Mouse (Mus musculus) stomach, embryonic 16.5 days (tissue): ENCODE results near the gene Rab44. TPM values are rescaled to one million over a fixed set of nuclear protein-coding genes. Genes with fewer than 3 reads are reported as not detected.

ENCODE experiments used
- ATAC-seq: fragments of 200-750 bp; cut with Nextera tagmentation; 2 replicates; pipeline ENCODE4 v1.8.0; 2017; ENCODE audit warnings: moderate number of reproducible peaks, moderate TSS enrichment; ENCODE audit not compliant: insufficient read depth, low FRiP score
- H3K27ac ChIP-seq: fragments of 300-500 bp; sonication (generic); 2 replicates; pipeline ENCODE4 v1.5.1; 2014; ENCODE audit warnings: low read length
- H3K27me3 ChIP-seq: fragments of 300-500 bp; sonication (generic); 2 replicates; pipeline ENCODE4 v1.6.1; 2014; ENCODE audit warnings: low read length, control low read depth, mixed read lengths; ENCODE audit not compliant: control insufficient read depth, insufficient read depth
- H3K36me3 ChIP-seq: fragments of 300-500 bp; sonication (generic); 2 replicates; pipeline ENCODE4 v1.6.1; 2014; ENCODE audit warnings: low read length; ENCODE audit not compliant: control insufficient read depth, insufficient read depth
- H3K4me1 ChIP-seq: fragments of 300-500 bp; sonication (generic); 2 replicates; pipeline ENCODE4 v1.6.1; 2014; ENCODE audit warnings: low read length, control low read depth, mixed read lengths; ENCODE audit not compliant: control insufficient read depth, insufficient read depth
- H3K4me2 ChIP-seq: fragments of 300-500 bp; sonication (generic); 2 replicates; pipeline ENCODE4 v1.6.1; 2014; ENCODE audit warnings: low read depth, low read length, mixed read lengths
- H3K4me3 ChIP-seq: fragments of 300-500 bp; sonication (generic); replicated peaks from 2 replicates; pipeline ENCODE4 v1.5.1; 2014; ENCODE audit warnings: mild to moderate bottlenecking, low read length
- H3K9ac ChIP-seq: fragments of 300-500 bp; sonication (generic); 2 replicates; pipeline ENCODE4 v1.6.1; 2014; ENCODE audit warnings: low read length
- H3K9me3 ChIP-seq: fragments of 300-500 bp; sonication (generic); replicated peaks from 2 replicates; pipeline ENCODE4 v1.6.1; 2016; ENCODE audit warnings: low read length, control low read depth; ENCODE audit not compliant: control insufficient read depth
- WGBS: fragments of 180-500 bp; shearing (Covaris S2); extraction: QIAGEN DNeasy Blood & Tissue Kit; methylation state at CpG from one replicate; pipeline ENCODE4 v1.1.7; 2014; 5-methylcytosine and 5-hydroxymethylcytosine counted together
- polyA plus RNA-seq: library from polyadenylated mRNA; unstranded; fragments of >200 nt; fragmentation: Nextera tagmentation; extraction: Ambion mirVana; gene quantifications from 2 replicates; pipeline ENCODE4 v1.2.1, GENCODE M21; 2015

The Rab44 gene
- polyA plus RNA-seq, 1 experiment from 2014 or later: 4.1 TPM

- H3K4me1 ChIP-seq: peaks cover 18% of the 10 kb centered on the region
- no peaks in the 10 kb centered on the region for H3K36me3 ChIP-seq
- H3K27me3 ChIP-seq: no peaks in the 10 kb centered on the region
- H3K4me3 ChIP-seq: no peak overlapping the region
- 56% methylated on average over 12 of the region's 12 CpGs for WGBS
- H3K9me3 ChIP-seq: no peaks in the 10 kb centered on the region
- H3K9ac ChIP-seq: no peak overlapping the region
- peak overlapping the region; percentile 84 for H3K27ac ChIP-seq
- 0 out of 2 replicates have a peak overlapping the region, but pooled peaks have one; percentile 19 for H3K4me2 ChIP-seq
- ATAC-seq: peak; percentile 59
Measured at GRCm38 (mm10) chr17:29155355-29156135, 41.6 kb downstream of the Rab44 start.

DNA sequence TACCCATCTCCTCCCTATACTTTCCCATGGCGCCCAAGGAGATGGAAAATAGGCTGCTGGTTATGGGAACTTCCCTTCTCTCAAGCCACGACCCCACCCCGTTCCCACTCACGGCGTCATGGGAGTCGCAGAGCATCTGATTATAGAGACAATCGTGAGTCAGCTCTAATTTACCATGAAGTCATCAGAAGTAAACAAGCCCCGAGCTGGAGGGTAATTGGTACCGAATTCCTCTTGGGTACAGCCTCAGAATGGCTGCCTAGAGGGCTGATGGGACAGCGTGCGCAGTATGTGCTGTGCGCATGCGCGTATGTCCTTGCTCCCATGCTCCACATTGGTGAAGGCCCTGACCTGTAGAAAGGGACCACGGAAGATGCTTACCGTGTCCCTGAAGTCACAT lies 42.5 kb downstream of the Rab44 start:
- WGBS: 78% methylated on average over 16 of the region's 16 CpGs
- H3K27ac ChIP-seq: peak overlapping the region; percentile 84

GRCm38 (mm10) chr17:29156866-29157265 lies 42.9 kb downstream of the Rab44 start:
- Histone ChIP-seq H3K9me3 (peaks cover 9% of the 10 kb centered on the region), H3K4me2 (no peak overlapping the region), H3K9ac (no peak overlapping the region), H3K27me3 (no peaks in the 10 kb centered on the region), H3K4me1 (peaks cover 18% of the 10 kb centered on the region), H3K4me3 (no peak overlapping the region), H3K27ac (peak overlapping the region; percentile 84), H3K36me3 (no peaks in the 10 kb centered on the region)
- 62% methylated on average over 8 of the region's 8 CpGs for WGBS
- no peak for ATAC-seq

More for the DNA sequence above, 42.5 kb downstream of the Rab44 start:
- Histone ChIP-seq H3K9ac (0 out of 2 replicates have a peak overlapping the region, but pooled peaks have one; percentile 14), H3K36me3 (no peaks in the 10 kb centered on the region), H3K27me3 (no peaks in the 10 kb centered on the region), H3K4me1 (peaks cover 18% of the 10 kb centered on the region), H3K4me3 (no peak overlapping the region), H3K4me2 (no peak overlapping the region), H3K9me3 (peaks cover 4% of the 10 kb centered on the region)
- no peak for ATAC-seq

DNA sequence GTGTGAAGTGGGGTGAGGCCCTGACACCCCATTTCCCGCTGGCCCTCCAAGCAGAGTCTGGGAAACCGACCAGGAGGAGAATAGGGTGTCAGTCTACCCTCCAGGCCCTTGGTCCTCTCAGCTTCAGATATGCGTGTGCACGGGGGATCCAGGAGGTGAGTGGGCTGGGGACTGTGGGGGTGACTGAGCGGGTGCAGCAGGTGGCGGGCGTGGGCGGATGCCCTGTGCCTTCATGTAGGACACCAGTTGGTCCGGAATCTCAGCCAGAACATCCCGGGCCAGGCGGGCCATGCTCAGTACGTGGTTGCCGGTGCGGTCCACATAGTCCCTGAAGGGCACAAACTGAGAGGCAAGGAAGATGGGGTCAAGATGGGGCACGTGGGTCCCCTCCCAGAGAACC lies 45.0 kb downstream of the Rab44 start:
- H3K27me3 ChIP-seq: no peaks in the 10 kb centered on the region
- peaks cover 18% of the 10 kb centered on the region for H3K4me1 ChIP-seq
- H3K4me3 ChIP-seq: no peak overlapping the region
- H3K27ac ChIP-seq: no peak overlapping the region
- H3K36me3 ChIP-seq: no peaks in the 10 kb centered on the region
- no peak overlapping the region for H3K9ac ChIP-seq
- peaks cover 12% of the 10 kb centered on the region for H3K9me3 ChIP-seq
- H3K4me2 ChIP-seq: no peak overlapping the region
- ATAC-seq: no peak
- 94% methylated on average over 15 of the region's 15 CpGs for WGBS

- H3K4me2 ChIP-seq: no peak overlapping the region
- H3K27me3 ChIP-seq: no peaks in the 10 kb centered on the region
- peaks cover 12% of the 10 kb centered on the region for H3K9me3 ChIP-seq
- ATAC-seq: no peak
- 93% methylated on average over 5 of the region's 5 CpGs for WGBS
- H3K4me3 ChIP-seq: no peak overlapping the region
- H3K9ac ChIP-seq: peak overlapping the region; percentile 32; the same call in 1 of the 2 replicates
- peak overlapping the region; percentile 53; the same call in 1 of the 2 replicates for H3K27ac ChIP-seq
- H3K36me3 ChIP-seq: no peaks in the 10 kb centered on the region
- peaks cover 20% of the 10 kb centered on the region for H3K4me1 ChIP-seq
Measured at GRCm38 (mm10) chr17:29159320-29159719, 45.4 kb downstream of the Rab44 start.

DNA sequence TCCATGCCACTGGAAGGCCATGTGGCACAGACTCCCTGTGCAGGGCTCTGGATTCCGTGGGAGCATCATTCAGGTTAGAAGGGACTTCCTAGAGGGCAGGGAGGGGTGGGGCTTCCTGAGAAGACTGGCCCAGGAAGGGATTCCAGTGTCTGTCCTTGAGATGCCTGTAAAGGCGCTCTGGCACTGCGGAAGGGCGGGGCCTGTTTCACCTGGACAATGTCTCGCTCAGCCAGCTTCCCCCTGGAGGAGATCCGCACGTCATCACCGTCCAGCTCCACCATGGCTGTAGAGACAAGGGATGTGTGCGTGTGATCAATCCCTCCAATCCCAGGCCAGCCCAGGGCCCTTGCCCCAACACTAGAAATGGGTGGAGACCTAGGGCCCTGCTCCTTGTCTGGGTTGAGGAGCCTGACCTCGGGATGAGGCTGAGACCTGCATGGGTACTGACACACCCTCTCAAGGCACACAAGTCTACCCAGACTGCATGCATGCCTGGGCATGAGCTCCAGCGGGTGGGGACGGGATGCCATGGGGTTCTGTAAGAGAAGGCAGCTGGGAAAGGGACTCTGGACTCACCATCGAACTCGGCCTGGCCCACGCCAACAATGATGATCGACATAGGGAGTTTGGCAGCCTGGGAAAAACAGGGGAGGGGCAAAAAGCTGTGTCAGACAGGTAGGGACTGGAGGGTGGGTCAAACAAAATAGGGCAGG lies 46.0 kb downstream of the Rab44 start:
- peaks cover 26% of the 10 kb centered on the region for H3K4me1 ChIP-seq
- peaks cover 12% of the 10 kb centered on the region for H3K9me3 ChIP-seq
- peak overlapping the region; percentile 32; the same call in 1 of the 2 replicates for H3K9ac ChIP-seq
- no peaks in the 10 kb centered on the region for H3K36me3 ChIP-seq
- no peaks in the 10 kb centered on the region for H3K27me3 ChIP-seq
- ATAC-seq: peak; percentile 34; the same call in 1 of the 2 replicates
- 80% methylated on average over 16 of the region's 16 CpGs for WGBS
- H3K4me2 ChIP-seq: no peak overlapping the region
- peak overlapping the region; percentile 60 for H3K27ac ChIP-seq
- H3K4me3 ChIP-seq: no peak overlapping the region

GRCm38 (mm10) chr17:29162334-29162733 lies 48.4 kb downstream of the Rab44 start:
- ATAC-seq: no peak
- no peaks in the 10 kb centered on the region for H3K27me3 ChIP-seq
- 94% methylated on average over 13 of the region's 13 CpGs for WGBS

DNA sequence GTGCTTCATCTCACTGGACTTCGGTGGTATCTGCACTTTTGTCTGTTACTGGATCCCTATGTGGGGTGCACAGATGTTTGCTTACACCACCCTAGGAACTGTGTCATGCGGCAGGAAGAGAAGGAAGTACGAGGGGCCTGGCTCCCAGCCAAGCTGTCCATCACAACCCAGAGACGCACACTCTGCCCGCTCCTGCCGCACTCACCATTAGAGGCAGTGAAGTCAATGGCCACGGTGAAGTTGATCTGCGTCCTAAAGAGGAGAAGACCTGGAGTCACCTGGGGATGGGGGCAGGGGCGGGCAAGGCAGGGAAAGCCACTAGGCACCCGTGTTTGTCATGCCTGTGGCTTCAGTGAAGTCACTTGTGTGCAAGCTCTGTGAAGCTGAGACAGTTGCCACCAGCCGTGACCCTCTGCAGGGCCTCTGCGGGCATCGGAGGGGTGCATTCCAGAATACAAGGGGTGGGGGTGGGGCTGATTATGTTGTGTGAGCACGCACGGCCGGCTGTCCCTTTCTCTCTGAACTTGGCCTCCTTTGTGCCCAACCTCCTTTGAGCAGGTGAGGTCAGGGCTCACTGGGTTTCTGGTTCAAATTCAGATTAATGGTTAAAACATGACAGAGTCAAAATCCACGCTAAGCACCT lies 50.6 kb downstream of the Rab44 start:
- H3K4me2 ChIP-seq: peak overlapping the region; percentile 9; the same call in 1 of the 2 replicates
- WGBS: 14% methylated on average over 17 of the region's 17 CpGs
- no peaks in the 10 kb centered on the region for H3K36me3 ChIP-seq
- H3K9me3 ChIP-seq: peaks cover 12% of the 10 kb centered on the region
- H3K4me3 ChIP-seq: no peak overlapping the region
- peak; percentile 16; the same call in 1 of the 2 replicates for ATAC-seq
- peaks cover 39% of the 10 kb centered on the region for H3K4me1 ChIP-seq
- H3K27ac ChIP-seq: peak overlapping the region; percentile 81
- H3K9ac ChIP-seq: peak overlapping the region; percentile 12; the same call in 1 of the 2 replicates
- no peaks in the 10 kb centered on the region for H3K27me3 ChIP-seq

More at GRCm38 (mm10) chr17:29162334-29162733, 48.4 kb downstream of the Rab44 start:
- H3K4me3 ChIP-seq: no peak overlapping the region
- H3K9ac ChIP-seq: no peak overlapping the region
- H3K9me3 ChIP-seq: peaks cover 12% of the 10 kb centered on the region
- H3K4me1 ChIP-seq: peaks cover 32% of the 10 kb centered on the region
- H3K36me3 ChIP-seq: no peaks in the 10 kb centered on the region
- no peak overlapping the region for H3K27ac ChIP-seq
- no peak overlapping the region for H3K4me2 ChIP-seq
